Mouse (Mus musculus) hindbrain, embryonic 10.5 days (tissue): Measurements from ENCODE around the gene Rbm20. TPM values are rescaled to one million over a fixed set of nuclear protein-coding genes. Genes with fewer than 3 reads are reported as not detected.

Experiments
- DNase-seq: peaks from one replicate; pipeline ENCODE4 v3.0.0-alpha.2; 2017; ENCODE audit warnings: low spot score
- H3K27ac ChIP-seq: fragments of 300-500 bp; sonication (generic); 2 replicates; pipeline ENCODE4 v1.5.1; 2016; ENCODE audit warnings: mild to moderate bottlenecking, moderate library complexity
- H3K27me3 ChIP-seq: fragments of 300-500 bp; sonication (generic); 2 replicates; pipeline ENCODE4 v1.6.1; 2016; ENCODE audit warnings: mild to moderate bottlenecking; ENCODE audit not compliant: poor library complexity, insufficient read depth, severe bottlenecking
- H3K36me3 ChIP-seq: fragments of 300-500 bp; sonication (generic); 2 replicates; pipeline ENCODE4 v1.6.1; 2016; ENCODE audit warnings: mild to moderate bottlenecking, moderate library complexity
- H3K4me1 ChIP-seq: fragments of 300-500 bp; sonication (generic); replicated peaks from 2 replicates; pipeline ENCODE4 v1.6.1; 2016; ENCODE audit warnings: mild to moderate bottlenecking
- H3K4me3 ChIP-seq: fragments of 300-500 bp; sonication (generic); 2 replicates; pipeline ENCODE4 v1.5.1; 2016; ENCODE audit warnings: mild to moderate bottlenecking, moderate library complexity
- H3K9me3 ChIP-seq: fragments of 300-500 bp; sonication (generic); 2 replicates; pipeline ENCODE4 v1.6.1; 2016; ENCODE audit warnings: mild to moderate bottlenecking, moderate library complexity
- WGBS: fragments of 180-500 bp; shearing (Covaris S2); methylation state at CpG from one replicate; pipeline ENCODE4 v1.1.7; 2016; 5-methylcytosine and 5-hydroxymethylcytosine counted together
- polyA plus RNA-seq: library from polyadenylated mRNA; unstranded; fragments of >200 nt; fragmentation: Nextera tagmentation; extraction: Ambion mirVana; gene quantifications from 2 replicates; pipeline ENCODE4 v1.2.1, GENCODE M21; 2016

The Rbm20 gene
- polyA plus RNA-seq, 1 experiment from 2014 or later: 1.1 TPM

DNA sequence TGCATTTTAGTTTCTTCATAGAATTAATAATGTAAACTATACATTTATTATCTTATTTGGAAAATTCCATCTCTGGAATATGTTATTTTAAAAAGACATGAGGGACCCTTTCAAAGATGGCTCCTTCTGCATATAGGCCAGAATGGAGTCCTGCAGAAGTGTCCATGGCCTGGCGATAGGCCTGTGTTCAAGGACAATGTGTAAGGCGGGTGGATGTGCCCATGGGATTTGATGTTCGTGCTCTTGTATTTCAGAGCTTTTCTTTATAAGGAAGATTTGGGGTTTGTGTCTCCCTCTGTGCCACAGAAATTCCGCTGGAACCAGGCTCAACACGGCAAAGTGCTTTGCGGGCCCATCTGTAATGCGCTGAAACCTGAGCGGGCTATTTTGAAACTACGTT lies 2.1 kb downstream of the Rbm20 start:
- Histone ChIP-seq H3K4me1 (peaks cover 29% of the 10 kb centered on the region), H3K27ac (no peak overlapping the region), H3K36me3 (no peaks in the 10 kb centered on the region), H3K9me3 (no peaks in the 10 kb centered on the region), H3K27me3 (peaks cover 66% of the 10 kb centered on the region), H3K4me3 (no peak overlapping the region)
- DNase-seq: no peak
- 94% methylated on average over 9 of the region's 9 CpGs for WGBS

DNA sequence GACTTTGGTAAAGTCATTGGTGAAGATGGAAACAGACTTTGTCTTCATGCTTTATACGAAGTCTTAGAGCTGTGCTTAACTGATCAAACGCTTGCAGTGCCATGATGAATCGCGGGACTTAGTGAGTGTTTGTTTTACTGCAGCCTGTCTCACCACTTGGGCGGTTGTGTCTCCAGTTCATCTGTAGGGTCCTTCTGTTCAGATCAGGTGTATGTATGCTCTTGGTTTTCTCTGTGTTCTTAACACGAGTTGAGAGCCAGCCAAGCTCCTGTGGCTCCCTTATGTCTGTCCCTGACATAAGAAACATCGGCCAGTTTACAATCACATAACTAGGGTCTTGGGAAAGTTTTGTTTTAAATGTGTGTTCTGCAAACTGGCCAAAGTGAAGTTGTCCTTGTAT lies 2.9 kb downstream of the Rbm20 start:
- no peaks in the 10 kb centered on the region for H3K9me3 ChIP-seq
- peaks cover 29% of the 10 kb centered on the region for H3K4me1 ChIP-seq
- no peak overlapping the region for H3K27ac ChIP-seq
- H3K36me3 ChIP-seq: no peaks in the 10 kb centered on the region
- peaks cover 58% of the 10 kb centered on the region for H3K27me3 ChIP-seq
- 89% methylated on average over 7 of the region's 7 CpGs for WGBS
- no peak overlapping the region for H3K4me3 ChIP-seq
- DNase-seq: no peak

DNA sequence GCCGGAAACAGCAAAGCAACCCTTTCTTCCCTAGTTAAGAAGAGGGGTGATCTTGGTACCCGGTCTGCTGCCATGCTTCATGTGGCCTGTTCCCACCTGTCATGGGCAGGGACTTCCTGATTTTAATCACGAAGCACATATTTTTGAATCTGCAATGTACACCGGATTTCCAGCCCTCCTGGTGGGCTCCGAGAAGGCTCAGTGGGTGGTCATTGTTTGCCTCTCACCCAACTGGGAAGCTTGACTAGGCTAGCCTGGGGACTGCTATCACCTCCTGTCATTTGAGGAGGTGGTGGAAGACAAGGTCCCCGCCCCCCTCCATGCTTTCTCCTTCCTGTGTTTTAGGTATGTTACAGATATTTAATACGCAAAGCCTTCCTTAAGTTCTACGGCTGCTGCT lies 5.3 kb downstream of the Rbm20 start:
- Histone ChIP-seq H3K4me1 (peaks cover 13% of the 10 kb centered on the region), H3K4me3 (no peak overlapping the region), H3K27ac (no peak overlapping the region), H3K36me3 (no peaks in the 10 kb centered on the region), H3K9me3 (no peaks in the 10 kb centered on the region), H3K27me3 (peaks cover 34% of the 10 kb centered on the region)
- 46% methylated on average over 8 of the region's 8 CpGs for WGBS
- no peak for DNase-seq

DNA sequence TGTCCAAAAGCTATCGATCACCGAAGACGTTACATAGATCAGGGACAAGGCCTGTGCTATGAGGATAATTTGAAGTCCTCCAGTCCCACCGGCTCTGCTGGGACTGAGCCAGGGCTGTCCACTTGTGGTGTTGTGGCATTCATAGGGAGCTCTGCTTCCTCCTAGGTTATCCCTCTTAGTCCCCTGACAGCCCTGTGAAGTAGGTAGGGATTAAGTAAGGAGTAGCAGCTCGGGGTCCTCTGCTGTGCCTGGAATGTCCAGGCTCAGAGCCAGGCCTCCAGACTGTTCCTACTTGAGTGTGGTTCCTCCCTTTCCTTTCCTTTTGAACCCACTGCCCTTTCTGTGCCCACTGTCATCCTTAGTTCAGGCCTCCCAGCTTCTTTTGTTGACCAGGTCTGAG lies 10.5 kb downstream of the Rbm20 start:
- WGBS: 94% methylated on average over 5 of the region's 5 CpGs
- H3K4me3 ChIP-seq: no peak overlapping the region
- DNase-seq: no peak
- H3K27ac ChIP-seq: no peak overlapping the region
- H3K9me3 ChIP-seq: no peaks in the 10 kb centered on the region
- H3K4me1 ChIP-seq: peaks cover 4% of the 10 kb centered on the region
- peaks cover 4% of the 10 kb centered on the region; the same call in 1 of the 2 replicates for H3K27me3 ChIP-seq
- H3K36me3 ChIP-seq: no peaks in the 10 kb centered on the region

DNA sequence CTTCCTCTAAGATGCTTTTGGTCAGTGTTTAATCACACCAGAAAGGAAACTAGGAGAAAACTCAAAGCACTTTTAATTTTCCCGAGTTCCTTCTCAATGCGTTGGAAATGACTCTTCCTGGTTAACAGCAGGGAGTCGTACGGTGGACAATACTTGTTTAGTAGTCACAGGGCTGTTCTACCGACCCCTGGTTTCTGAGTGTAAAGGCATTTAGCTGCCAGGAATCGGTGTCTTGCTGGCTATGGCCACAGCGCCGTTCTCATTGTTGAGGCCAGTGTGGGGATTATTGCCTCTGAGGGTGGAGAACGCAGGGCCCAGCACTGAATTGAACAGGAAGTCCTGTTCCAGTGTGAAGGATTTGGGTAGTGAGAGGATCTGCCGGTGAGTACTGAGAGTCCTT lies 13.7 kb downstream of the Rbm20 start:
- H3K36me3 ChIP-seq: no peaks in the 10 kb centered on the region
- no peaks in the 10 kb centered on the region for H3K9me3 ChIP-seq
- WGBS: 64% methylated on average over 10 of the region's 10 CpGs
- H3K27me3 ChIP-seq: no peaks in the 10 kb centered on the region
- peaks cover 5% of the 10 kb centered on the region for H3K4me1 ChIP-seq
- no peak overlapping the region for H3K4me3 ChIP-seq
- H3K27ac ChIP-seq: no peak overlapping the region
- DNase-seq: no peak

DNA sequence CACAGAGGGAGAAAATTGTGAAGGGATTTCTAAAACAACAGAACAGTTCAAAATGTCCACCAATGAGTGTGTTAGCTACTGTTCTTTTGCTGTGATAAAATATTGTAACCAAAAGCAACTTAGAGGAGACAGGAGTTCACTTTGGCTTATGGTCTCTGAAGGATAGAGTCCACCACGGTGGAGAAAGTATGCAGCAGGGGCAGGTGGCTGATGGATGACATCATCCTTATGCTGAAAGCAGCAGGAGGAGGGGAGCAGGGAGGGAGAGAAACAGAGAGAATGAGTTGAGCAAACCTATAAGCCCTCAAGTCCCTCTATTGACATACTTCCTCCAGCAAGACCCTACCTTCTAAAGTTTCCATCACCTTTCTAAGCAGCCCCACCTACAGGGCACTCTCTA lies 16.9 kb downstream of the Rbm20 start:
- Histone ChIP-seq H3K4me1 (peaks cover 32% of the 10 kb centered on the region), H3K27me3 (no peaks in the 10 kb centered on the region), H3K9me3 (no peaks in the 10 kb centered on the region), H3K27ac (no peak overlapping the region), H3K36me3 (no peaks in the 10 kb centered on the region), H3K4me3 (no peak overlapping the region)
- 54% methylated on average over 1 of the region's 1 CpGs for WGBS
- DNase-seq: no peak

DNA sequence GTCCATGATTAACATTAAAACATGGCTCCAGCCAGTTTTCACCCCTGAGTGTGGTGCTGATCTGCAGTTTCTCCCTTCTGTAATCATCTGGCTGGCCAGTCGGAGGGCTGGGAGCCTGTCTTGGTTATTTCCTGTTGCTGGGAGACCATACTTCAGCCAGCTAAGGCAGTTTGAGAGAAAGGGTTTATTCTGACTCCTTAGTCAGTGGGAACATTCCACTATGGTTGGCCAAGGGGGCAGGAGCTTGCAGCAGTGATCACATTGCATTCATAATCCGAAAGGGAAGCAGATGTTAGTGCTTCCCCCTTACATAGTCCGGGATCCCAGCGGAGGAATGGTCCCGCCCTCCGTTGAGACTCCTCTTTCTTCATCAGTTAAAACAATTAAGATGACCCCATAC lies 19.0 kb downstream of the Rbm20 start:
- H3K27me3 ChIP-seq: no peaks in the 10 kb centered on the region
- peaks cover 46% of the 10 kb centered on the region for H3K4me1 ChIP-seq
- H3K27ac ChIP-seq: no peak overlapping the region
- DNase-seq: no peak
- no peak overlapping the region for H3K4me3 ChIP-seq
- no peaks in the 10 kb centered on the region for H3K36me3 ChIP-seq
- 67% methylated on average over 6 of the region's 6 CpGs for WGBS
- H3K9me3 ChIP-seq: no peaks in the 10 kb centered on the region

DNA sequence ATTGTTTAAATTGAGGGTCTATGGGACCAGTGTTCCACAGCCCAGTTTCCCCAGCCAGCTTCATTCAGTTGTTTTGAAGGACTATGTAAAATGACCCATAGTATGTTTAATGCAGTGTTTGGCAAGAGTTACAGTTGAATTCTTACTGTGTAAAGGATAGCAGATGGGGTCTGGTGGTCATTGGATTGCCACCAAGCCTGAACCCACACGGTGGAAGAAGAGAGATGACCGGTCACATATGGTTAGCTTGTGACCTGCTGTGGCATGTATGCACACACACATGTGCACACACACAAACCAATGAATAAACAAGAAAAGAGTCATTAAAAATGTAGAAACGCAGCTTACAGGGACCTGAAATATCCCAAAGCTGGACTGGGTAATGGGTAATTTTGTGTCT lies 19.5 kb downstream of the Rbm20 start:
- Histone ChIP-seq H3K27ac (no peak overlapping the region), H3K9me3 (no peaks in the 10 kb centered on the region), H3K36me3 (no peaks in the 10 kb centered on the region), H3K27me3 (no peaks in the 10 kb centered on the region), H3K4me1 (peaks cover 46% of the 10 kb centered on the region), H3K4me3 (no peak overlapping the region)
- 91% methylated on average over 3 of the region's 3 CpGs for WGBS
- DNase-seq: no peak

DNA sequence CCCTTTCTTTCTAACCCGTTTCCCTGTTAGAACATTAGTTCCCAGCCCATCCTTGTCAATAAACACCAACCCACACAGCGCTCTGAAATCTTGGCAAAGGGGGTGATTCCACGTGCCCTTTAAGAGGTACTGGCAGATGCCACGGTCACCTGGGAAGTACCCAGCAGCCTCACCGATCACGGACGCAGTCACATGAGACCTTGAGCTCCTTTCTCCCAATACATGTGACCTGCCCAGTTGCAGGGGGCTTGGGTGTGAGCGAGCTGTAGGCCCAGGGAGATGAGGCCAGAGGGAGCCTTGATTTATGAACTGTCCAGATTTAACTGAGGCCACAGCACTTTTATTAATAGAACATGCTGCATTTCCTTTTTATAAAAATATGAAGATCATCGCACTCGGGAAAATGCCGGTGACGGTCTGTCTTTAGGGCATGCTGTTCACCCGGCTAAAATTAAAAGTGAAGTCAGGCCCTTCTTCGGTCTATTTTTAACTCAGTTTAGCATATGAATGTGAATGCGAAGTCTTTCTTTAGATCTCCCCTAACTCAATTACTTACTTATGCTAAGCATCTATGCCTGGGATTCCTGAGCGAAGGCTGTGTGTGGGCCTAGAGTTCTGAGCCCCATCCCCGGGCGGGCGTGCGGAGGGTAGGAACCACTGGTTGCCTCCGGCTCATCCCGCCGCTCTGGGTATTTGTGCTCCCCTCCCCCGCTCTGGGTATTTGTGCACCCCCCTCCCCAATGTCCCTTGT lies 20.4 kb downstream of the Rbm20 start:
- Histone ChIP-seq H3K9me3 (no peaks in the 10 kb centered on the region), H3K4me1 (peaks cover 46% of the 10 kb centered on the region), H3K36me3 (no peaks in the 10 kb centered on the region), H3K27ac (peak overlapping the region; percentile 71), H3K27me3 (no peaks in the 10 kb centered on the region), H3K4me3 (no peak overlapping the region)
- peak; percentile 37 for DNase-seq
- 41% methylated on average over 24 of the region's 24 CpGs for WGBS

DNA sequence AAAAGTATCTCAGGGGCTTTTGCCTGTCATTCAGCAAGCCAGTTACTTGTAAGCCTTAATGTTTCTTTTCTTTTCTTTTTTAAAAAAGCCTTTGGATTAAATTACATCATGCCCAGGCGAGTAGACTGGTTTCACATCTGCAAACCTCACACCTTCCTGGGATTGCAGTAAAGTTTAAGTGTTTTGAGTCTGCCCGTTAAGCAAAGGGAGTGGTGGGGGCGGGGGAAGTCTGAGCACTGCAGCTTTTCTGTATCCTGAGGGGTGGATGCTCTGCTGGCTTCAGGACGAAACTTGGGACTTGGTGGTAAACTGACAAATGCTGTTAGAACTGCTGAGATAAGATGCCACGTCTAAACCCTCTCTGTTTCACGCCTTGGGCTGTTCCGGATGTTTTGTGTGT lies 22.6 kb downstream of the Rbm20 start:
- 31% methylated on average over 7 of the region's 7 CpGs for WGBS
- H3K4me3 ChIP-seq: no peak overlapping the region
- DNase-seq: peak; percentile 32
- H3K27ac ChIP-seq: peak overlapping the region; percentile 70
- H3K36me3 ChIP-seq: no peaks in the 10 kb centered on the region
- H3K27me3 ChIP-seq: no peaks in the 10 kb centered on the region
- H3K4me1 ChIP-seq: peaks cover 49% of the 10 kb centered on the region
- H3K9me3 ChIP-seq: no peaks in the 10 kb centered on the region

DNA sequence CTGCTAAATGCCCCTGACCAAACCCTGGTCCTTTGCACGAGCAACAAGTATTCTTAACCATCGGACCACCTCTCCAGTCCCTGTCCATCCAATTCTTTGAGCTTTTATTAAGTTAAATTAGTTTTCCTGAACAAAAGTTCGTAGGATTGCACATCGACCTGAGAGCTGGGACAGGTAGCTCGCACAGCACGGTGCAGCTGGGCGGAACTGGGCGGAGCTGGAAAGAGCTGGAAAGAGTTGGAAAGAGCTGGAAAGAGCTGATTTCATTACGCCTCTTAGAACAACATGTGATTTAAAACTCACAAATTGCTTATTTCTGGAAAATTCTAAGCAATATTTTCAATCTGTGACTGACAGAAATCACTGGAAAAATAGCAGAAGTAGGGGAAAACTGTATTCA lies 24.3 kb downstream of the Rbm20 start:
- no peaks in the 10 kb centered on the region for H3K9me3 ChIP-seq
- H3K4me1 ChIP-seq: peaks cover 49% of the 10 kb centered on the region
- no peaks in the 10 kb centered on the region for H3K27me3 ChIP-seq
- DNase-seq: no peak
- WGBS: 90% methylated on average over 9 of the region's 9 CpGs
- no peak overlapping the region for H3K27ac ChIP-seq
- H3K4me3 ChIP-seq: no peak overlapping the region
- H3K36me3 ChIP-seq: no peaks in the 10 kb centered on the region

DNA sequence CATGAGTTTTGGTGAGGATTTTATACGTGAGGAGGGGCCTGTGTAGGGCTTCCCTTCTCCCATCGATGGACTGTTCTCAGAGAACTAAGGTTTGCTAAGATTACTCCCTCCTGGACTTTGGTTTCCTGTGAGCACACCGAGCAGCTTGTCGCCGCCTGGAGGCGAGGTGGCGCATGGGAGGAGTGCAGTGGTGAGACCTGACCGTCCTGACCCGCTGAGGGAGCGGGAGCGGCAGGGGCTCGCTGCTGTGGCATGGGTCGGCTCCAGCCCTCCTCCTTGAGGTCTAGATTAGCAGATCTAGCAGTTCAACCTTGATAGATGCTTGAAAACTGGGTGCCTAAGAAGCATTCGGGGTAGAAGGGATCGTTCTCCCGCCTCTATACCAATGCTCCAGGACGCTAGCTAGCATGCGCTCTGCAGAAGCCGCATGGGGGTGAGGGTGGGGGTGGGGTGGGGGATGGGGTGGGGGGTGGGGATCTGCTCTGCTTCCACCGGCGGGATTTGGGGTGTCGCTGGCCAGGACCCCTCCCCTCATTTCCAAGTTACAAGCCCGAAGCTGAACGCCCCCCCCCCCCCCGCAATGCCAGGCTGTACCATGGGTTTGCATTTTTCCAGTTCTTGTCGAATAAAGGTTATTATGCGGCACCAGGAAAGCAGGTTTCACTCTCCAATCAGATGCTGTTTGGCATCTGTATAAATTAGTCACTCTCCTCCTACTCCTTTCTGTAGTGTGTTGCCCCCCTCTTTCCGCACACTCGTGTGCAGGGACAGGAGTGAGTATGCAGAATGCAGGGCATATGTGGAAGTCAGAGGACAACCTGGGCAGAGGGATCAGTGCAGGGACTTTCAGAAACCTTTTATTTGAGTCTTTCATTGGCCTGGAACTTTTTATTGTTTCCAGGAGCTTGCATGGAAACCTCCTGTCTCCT lies 28.1 kb downstream of the Rbm20 start:
- H3K27me3 ChIP-seq: no peaks in the 10 kb centered on the region
- 4% methylated on average over 28 of the region's 29 CpGs for WGBS
- peak overlapping the region; percentile 81 for H3K27ac ChIP-seq
- peak; percentile 86 for DNase-seq
- H3K36me3 ChIP-seq: no peaks in the 10 kb centered on the region
- H3K9me3 ChIP-seq: no peaks in the 10 kb centered on the region
- peaks cover 18% of the 10 kb centered on the region for H3K4me1 ChIP-seq
- H3K4me3 ChIP-seq: peak overlapping the region; percentile 55

DNA sequence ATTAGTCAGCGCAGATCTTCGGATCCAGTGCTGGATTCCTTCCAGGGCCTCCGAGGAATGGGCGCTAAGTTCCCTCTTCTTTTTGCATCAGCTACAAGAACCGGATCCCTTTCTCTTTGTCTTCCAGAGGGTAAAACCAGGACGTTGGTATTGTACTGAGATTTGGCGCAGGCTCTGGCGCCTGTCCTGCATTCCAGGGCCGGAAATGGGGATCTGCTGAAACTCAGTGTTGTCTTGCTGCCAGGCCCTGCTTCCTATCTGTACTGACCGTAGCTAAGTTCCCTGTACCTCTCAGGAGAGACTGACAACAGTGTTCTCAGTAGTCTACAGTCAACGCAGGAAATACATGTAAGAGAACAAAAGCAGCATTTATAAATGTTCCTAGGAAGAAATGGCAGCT lies 31.3 kb downstream of the Rbm20 start:
- 0 out of 2 replicates have a peak, but pooled peaks cover 1% of the 10 kb centered on the region for H3K9me3 ChIP-seq
- DNase-seq: no peak
- 85% methylated on average over 11 of the region's 11 CpGs for WGBS

More for the DNA sequence above, 31.3 kb downstream of the Rbm20 start:
- H3K27ac ChIP-seq: no peak overlapping the region
- no peak overlapping the region for H3K4me3 ChIP-seq
- peaks cover 25% of the 10 kb centered on the region for H3K4me1 ChIP-seq
- H3K36me3 ChIP-seq: no peaks in the 10 kb centered on the region
- H3K27me3 ChIP-seq: no peaks in the 10 kb centered on the region
